Mouse (Mus musculus) urinary bladder, postnatal 10 days (tissue): Measurements from ENCODE around the gene Mmp23.
"Not testable (repeated sequence)": the region's sequence is repeated elsewhere in the genome, so short reads cannot be mapped to it uniquely, and the experiment has no call there.

Source experiments
- DNase-seq: peaks from one replicate; pipeline ENCODE4 v3.0.0; 2022; ENCODE audit warnings: low spot score

Mmp23 gene

GRCm38 (mm10) chr4:155654456-155655298, 1.5 kb upstream of the Mmp23 start:
- peak; percentile 24 for DNase-seq

GRCm38 (mm10) chr4:155654183-155654455, 935 bp upstream of the Mmp23 start:
- DNase-seq = no peak

- no peak for DNase-seq
These were observed 433 bp upstream of the Mmp23 start for GRCm38 (mm10) chr4:155653451-155654182.

GRCm38 (mm10) chr4:155652283-155653085, 700 bp downstream of the Mmp23 start:
- DNase-seq = no peak

- peak; percentile 36 for DNase-seq
These were observed 1.5 kb downstream of the Mmp23 start for GRCm38 (mm10) chr4:155651553-155652269.

- no peak for DNase-seq
These were observed 3.8 kb downstream of the Mmp23 start for GRCm38 (mm10) chr4:155649355-155649754.

GRCm38 (mm10) chr4:155645721-155646120, 7.5 kb downstream of the Mmp23 start:
- no peak for DNase-seq

- not testable (repeated sequence) for DNase-seq
These were observed 7.9 kb downstream of the Mmp23 start, which contains the start of gene Gm10563 for GRCm38 (mm10) chr4:155645308-155645707. Gm10563 (minus strand) TSS chr4:155645408.

GRCm38 (mm10) chr4:155643531-155643930, 9.7 kb downstream of the Mmp23 start:
- DNase-seq = no peak

- no peak for DNase-seq
These were observed 17.3 kb downstream of the Mmp23 start for GRCm38 (mm10) chr4:155635766-155636499.

GRCm38 (mm10) chr4:155630267-155630666, 22.9 kb downstream of the Mmp23 start:
- no peak for DNase-seq

GRCm38 (mm10) chr4:155624338-155625291, 28.6 kb downstream of the Mmp23 start, which contains the start of gene Cdk11b:
Cdk11b (plus strand) TSS chr4:155624854.
- DNase-seq = peak; percentile 86

GRCm38 (mm10) chr4:155618321-155618720, 34.9 kb downstream of the Mmp23 start:
- DNase-seq = no peak

GRCm38 (mm10) chr4:155613264-155613663, 39.9 kb downstream of the Mmp23 start:
- no peak for DNase-seq

- no peak for DNase-seq
These were observed 41.3 kb downstream of the Mmp23 start for GRCm38 (mm10) chr4:155611860-155612259.

- no peak for DNase-seq
These were observed 46.4 kb downstream of the Mmp23 start for GRCm38 (mm10) chr4:155606825-155607224.

GRCm38 (mm10) chr4:155605132-155605531, 48.1 kb downstream of the Mmp23 start:
- DNase-seq = no peak

GRCm38 (mm10) chr4:155603801-155604200, 49.4 kb downstream of the Mmp23 start:
- DNase-seq = no peak

- no peak for DNase-seq
These were observed 50.4 kb downstream of the Mmp23 start for GRCm38 (mm10) chr4:155602753-155603152.

- DNase-seq = no peak
These were observed 51.2 kb downstream of the Mmp23 start for GRCm38 (mm10) chr4:155601997-155602456.
